Mouse (Mus musculus): ENCODE measurements at regions not wholly inside any gene's neighbourhood (a gene's known extent, or its start where the extent isn't known, plus 50 kb on each side); places are given as distances from the start of the nearest gene placed in this dataset.

DNA sequence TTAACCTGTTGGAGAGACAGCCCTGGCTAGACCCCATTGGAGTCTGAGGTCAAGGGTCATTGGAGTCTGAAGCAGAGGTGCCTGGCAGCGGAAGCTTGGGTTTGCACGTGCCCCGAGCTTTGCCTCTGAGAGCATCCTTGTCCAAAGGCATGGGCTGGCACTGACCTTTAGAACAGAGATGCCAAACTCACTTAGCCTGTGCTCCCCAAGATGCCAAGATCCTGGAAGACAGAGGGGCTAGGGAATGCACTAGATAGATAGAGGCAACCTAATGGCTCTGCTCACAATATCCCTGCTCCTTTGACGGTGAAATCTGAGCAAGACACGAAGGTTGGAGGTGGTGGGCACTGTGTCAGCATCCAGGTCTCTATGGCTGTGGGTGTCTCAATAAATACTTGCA lies 75.1 kb downstream of the Gadd45g start:
- TF ChIP-seq CTCF (IDR thresholded peaks at IDR 0.05; ENCODE audit: control insufficient read depth, insufficient read depth, insufficient replicate concordance, low read depth, low read length): no peak
- no peak for TF ChIP-seq POLR2A (IDR thresholded peaks at IDR 0.05; ENCODE audit: control insufficient read depth, low read depth, low read length)
